7 mouse cellular contexts compared by ENCODE assay signal in genomic region chr5:115430187-115430960, GRCm38 (mm10). TPM values are rescaled to one million over a fixed set of nuclear protein-coding genes. Genes with fewer than 3 reads are reported as not detected.
DNase-seq lines count a peak whose midpoint lies in the region; ATAC-seq and TF ChIP-seq lines count a peak whose summit lies in the region.

No protein-coding gene starts in this region.

- peaks cover 16% of the 10 kb centered on the region; the same call in 1 of the 2 replicates for H3K27me3 ChIP-seq in lung, embryonic 14.5 days (ENCODE audit: insufficient read depth, low read length)
- no peaks in the 10 kb centered on the region for H3K27me3 ChIP-seq in neural tube, embryonic 14.5 days (ENCODE audit: control insufficient read depth, insufficient read depth, low read length)

- peak overlapping the region; percentile 82 for H3K4me2 ChIP-seq in lung, embryonic 14.5 days
- H3K4me2 ChIP-seq in neural tube, embryonic 14.5 days (ENCODE audit: low read depth, low read length): peak overlapping the region; percentile 73

- peak overlapping the region; percentile 63 for H3K27ac ChIP-seq in lung, embryonic 14.5 days (ENCODE audit: low read depth)
- no peak overlapping the region for H3K27ac ChIP-seq in embryonic fibroblast, embryonic 13.5 days (ENCODE audit: insufficient read depth, low read length)
- peak overlapping the region; percentile 91 for H3K27ac ChIP-seq in neural tube, embryonic 14.5 days (ENCODE audit: low read depth, low read length)

- H3K9me3 ChIP-seq in lung, embryonic 14.5 days (ENCODE audit: low read depth, low read length): no peaks in the 10 kb centered on the region
- H3K9me3 ChIP-seq in neural tube, embryonic 14.5 days (ENCODE audit: control insufficient read depth, low read length): no peaks in the 10 kb centered on the region

- ATAC-seq in lung, embryonic 14.5 days (ENCODE audit: insufficient read depth): peak; percentile 16; the same call in 1 of the 2 replicates
- no peak for ATAC-seq in neural tube, embryonic 14.5 days (ENCODE audit: low read depth)

- TF ChIP-seq CTCF in lung, embryonic 14.5 days (IDR thresholded peaks at IDR 0.05; ENCODE audit: low read depth): no peak
- no peak for TF ChIP-seq CTCF in embryonic fibroblast, embryonic 13.5 days (IDR thresholded peaks at IDR 0.05; ENCODE audit: borderline replicate concordance, insufficient read depth, low read length)

- peak overlapping the region; percentile 92 for H3K9ac ChIP-seq in lung, embryonic 14.5 days
- peak overlapping the region; percentile 100 for H3K9ac ChIP-seq in neural tube, embryonic 14.5 days (replicated peaks; ENCODE audit: low read depth, low read length)

- peak overlapping the region; percentile 88 for H3K4me3 ChIP-seq in lung, embryonic 14.5 days (ENCODE audit: low read depth, low read length)
- H3K4me3 ChIP-seq in embryonic fibroblast, embryonic 13.5 days (ENCODE audit: insufficient read depth, low read length): peak overlapping the region; percentile 26
- peak overlapping the region; percentile 74 for H3K4me3 ChIP-seq in neural tube, embryonic 14.5 days (ENCODE audit: low read depth, low read length)

- peaks cover 16% of the 10 kb centered on the region; the same call in 1 of the 2 replicates for H3K36me3 ChIP-seq in lung, embryonic 14.5 days (ENCODE audit: insufficient read depth)
- 0 out of 2 replicates have a peak, but pooled peaks cover 5% of the 10 kb centered on the region for H3K36me3 ChIP-seq in neural tube, embryonic 14.5 days (ENCODE audit: control insufficient read depth, insufficient read depth, low read length)

- no peak for TF ChIP-seq POLR2A in embryonic fibroblast, embryonic 13.5 days (IDR thresholded peaks at IDR 0.05; ENCODE audit: low read depth, low read length)

- H3K4me1 ChIP-seq in lung, embryonic 14.5 days (ENCODE audit: insufficient read depth): peaks cover 8% of the 10 kb centered on the region; the same call in 1 of the 2 replicates
- no peaks in the 10 kb centered on the region for H3K4me1 ChIP-seq in embryonic fibroblast, embryonic 13.5 days (ENCODE audit: control insufficient read depth, insufficient read depth, low read length)
- peaks cover 44% of the 10 kb centered on the region for H3K4me1 ChIP-seq in neural tube, embryonic 14.5 days (ENCODE audit: control insufficient read depth, insufficient read depth, low read length)

- DNase-seq in lung, embryonic 14.5 days: no peak
- DNase-seq in lung, postnatal 36 days: no peak
- peak; percentile 45 to 63 for DNase-seq in kidney, postnatal 4 days
- DNase-seq in retina, postnatal 1 day: no peak
- no peak for DNase-seq in thymus, postnatal 14 days

- WGBS in lung, embryonic 14.5 days: under 1% methylated on average over 47 of the region's 73 CpGs
- under 1% methylated on average over 42 of the region's 73 CpGs for WGBS in neural tube, embryonic 14.5 days

RNA-seq across cellular contexts. Expression of gene Msi1, which starts 1.0 kb away (rescaled TPM):
- polyA plus RNA-seq in lung, embryonic 14.5 days (2014; fragmentation: Nextera tagmentation; extraction: Ambion mirVana): 17.1 and 21.2 TPM in 2 replicates
- polyA plus RNA-seq in embryonic fibroblast, embryonic 13.5 days (2011; ENCODE audit: insufficient read length, low read depth, missing spikeins): 4.8 and 9.1 TPM in 2 replicates
- 55.1 and 55.4 TPM in 2 replicates for polyA plus RNA-seq in neural tube, embryonic 14.5 days (2014; fragmentation: Nextera tagmentation; extraction: Ambion mirVana)

RNA-seq across cellular contexts. Expression of gene Pla2g1b, which starts 35.7 kb away (rescaled TPM):
- polyA plus RNA-seq in lung, embryonic 14.5 days (2014; fragmentation: Nextera tagmentation; extraction: Ambion mirVana): 4.5 and 5.6 TPM in 2 replicates
- not detected in 2 replicates for polyA plus RNA-seq in embryonic fibroblast, embryonic 13.5 days (2011; ENCODE audit: insufficient read length, low read depth, missing spikeins)
- polyA plus RNA-seq in neural tube, embryonic 14.5 days (2014; fragmentation: Nextera tagmentation; extraction: Ambion mirVana): 0.58 TPM in 1 of 2 replicates, not detected in the other

RNA-seq across cellular contexts. Expression of gene Sirt4, which starts 54.2 kb away (rescaled TPM):
- 22.8 and 23.9 TPM in 2 replicates for polyA plus RNA-seq in lung, embryonic 14.5 days (2014; fragmentation: Nextera tagmentation; extraction: Ambion mirVana)
- polyA plus RNA-seq in embryonic fibroblast, embryonic 13.5 days (2011; ENCODE audit: insufficient read length, low read depth, missing spikeins): 12.8 and 18.5 TPM in 2 replicates
- 26.0 and 32.6 TPM in 2 replicates for polyA plus RNA-seq in neural tube, embryonic 14.5 days (2014; fragmentation: Nextera tagmentation; extraction: Ambion mirVana)

Comparison
In these comparisons a context has a peak if more than half of its experiments do, and no peak if none do; other contexts are left out.
1. DNase-seq: peak in kidney, postnatal 4 days (2 of 2); none in lung, embryonic 14.5 days (single experiment), lung, postnatal 36 days (single experiment), retina, postnatal 1 day (single experiment) and thymus, postnatal 14 days (single experiment).
2. H3K4me3 ChIP-seq: peak in every context shown above with its lines; median percentile 88 in lung, embryonic 14.5 days; 74 in neural tube, embryonic 14.5 days; 26 in embryonic fibroblast, embryonic 13.5 days.